Mouse (Mus musculus) layer of hippocampus, adult 11-12 months (tissue): ENCODE measurements around the gene Tspan3.

Experiments
- DNase-seq: peaks from one replicate; pipeline ENCODE4 v3.0.0; 2022; ENCODE audit warnings: low spot score

Gene Tspan3

GRCm38 (mm10) chr9:56165377-56165776, at the start of gene Tspan3:
TSS of gene Tspan3 (minus strand) at chr9:56165477.
- DNase-seq = no peak

GRCm38 (mm10) chr9:56213451-56214291, 48.4 kb upstream of the Tspan3 start:
- peak; percentile 75 for DNase-seq

- DNase-seq = no peak
Measured at GRCm38 (mm10) chr9:56208817-56209216, 43.5 kb upstream of the Tspan3 start.

GRCm38 (mm10) chr9:56207516-56207915, 42.2 kb upstream of the Tspan3 start:
- DNase-seq = no peak

- no peak for DNase-seq
Measured at GRCm38 (mm10) chr9:56207083-56207482, 41.8 kb upstream of the Tspan3 start.

- DNase-seq = peak; percentile 27
Measured at GRCm38 (mm10) chr9:56205336-56205735, 40.1 kb upstream of the Tspan3 start.

- DNase-seq = no peak
Measured at GRCm38 (mm10) chr9:56204316-56204715, 39.0 kb upstream of the Tspan3 start.

- peak; percentile 86 for DNase-seq
Measured at GRCm38 (mm10) chr9:56200645-56201314, 35.5 kb upstream of the Tspan3 start.

GRCm38 (mm10) chr9:56200200-56200599, 34.9 kb upstream of the Tspan3 start:
- DNase-seq = no peak

GRCm38 (mm10) chr9:56196921-56197320, 31.6 kb upstream of the Tspan3 start:
- DNase-seq = no peak

GRCm38 (mm10) chr9:56195193-56195592, 29.9 kb upstream of the Tspan3 start:
- no peak for DNase-seq

GRCm38 (mm10) chr9:56191498-56192455, 26.5 kb upstream of the Tspan3 start:
- no peak for DNase-seq

- DNase-seq = no peak
Measured at GRCm38 (mm10) chr9:56180118-56180781, 15.0 kb upstream of the Tspan3 start.

- no peak for DNase-seq
Measured at GRCm38 (mm10) chr9:56179416-56180117, 14.3 kb upstream of the Tspan3 start.

- DNase-seq = no peak
Measured at GRCm38 (mm10) chr9:56177354-56177753, 12.1 kb upstream of the Tspan3 start.

- no peak for DNase-seq
Measured at GRCm38 (mm10) chr9:56175316-56175715, 10.0 kb upstream of the Tspan3 start.

- DNase-seq = no peak
Measured at GRCm38 (mm10) chr9:56167690-56168089, 2.4 kb upstream of the Tspan3 start.

GRCm38 (mm10) chr9:56166161-56166560, 884 bp upstream of the Tspan3 start:
- no peak for DNase-seq

GRCm38 (mm10) chr9:56160341-56161141, 4.7 kb downstream of the Tspan3 start:
- DNase-seq = peak; percentile 92

- no peak for DNase-seq
Measured at GRCm38 (mm10) chr9:56159456-56159855, 5.8 kb downstream of the Tspan3 start.
